Mouse (Mus musculus): ENCODE results near the gene Hhat. TPM values are rescaled to one million over a fixed set of nuclear protein-coding genes. Genes with fewer than 3 reads are reported as not detected.

The Hhat gene
- polyA plus RNA-seq, 1 experiment from 2014 or later = 9.2 TPM

DNA sequence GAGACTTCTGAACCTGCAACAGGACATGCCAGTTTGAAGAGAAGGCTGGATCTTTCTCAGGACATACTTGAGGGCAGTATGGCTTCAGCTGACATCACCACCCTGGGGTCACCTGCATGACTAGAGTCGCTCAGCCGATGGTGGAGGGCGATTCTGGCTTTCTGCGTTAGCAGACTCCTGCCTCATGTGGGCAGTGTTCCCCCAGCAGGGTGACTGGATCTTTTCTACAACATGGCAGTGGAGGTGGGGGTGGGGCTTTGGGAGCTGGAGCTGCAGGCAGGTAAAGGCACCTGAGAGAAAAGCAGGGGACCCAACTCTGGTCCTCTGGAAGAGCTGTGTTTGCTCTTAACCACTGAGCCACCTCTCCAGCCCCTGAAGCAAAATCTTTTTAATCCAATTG, 5.5 kb downstream of the Hhat start:
- H3K4me2 ChIP-seq (ENCODE audit: low read depth) = no peak overlapping the region
- no peak overlapping the region for H3K27ac ChIP-seq (ENCODE audit: low read depth, low read length)
- ATAC-seq (ENCODE audit: insufficient read depth, low FRiP score, low TSS enrichment) (no peak), DNase-seq (ENCODE audit: low spot score) (no peak)
- H3K9me3 ChIP-seq (ENCODE audit: control insufficient read depth, low read length) = no peaks in the 10 kb centered on the region
- H3K27me3 ChIP-seq (ENCODE audit: control insufficient read depth, insufficient read depth, low read length) = no peaks in the 10 kb centered on the region
- no peaks in the 10 kb centered on the region for H3K36me3 ChIP-seq (ENCODE audit: control insufficient read depth, insufficient read depth, low read length)
- no peak overlapping the region for H3K4me3 ChIP-seq (ENCODE audit: low read depth, low read length)
- no peak overlapping the region for H3K9ac ChIP-seq (ENCODE audit: low read length)
- H3K4me1 ChIP-seq (ENCODE audit: control insufficient read depth, insufficient read depth, low read length) = 0 out of 2 replicates have a peak, but pooled peaks cover 3% of the 10 kb centered on the region
- 36% methylated on average over 4 of the region's 4 CpGs for WGBS

DNA sequence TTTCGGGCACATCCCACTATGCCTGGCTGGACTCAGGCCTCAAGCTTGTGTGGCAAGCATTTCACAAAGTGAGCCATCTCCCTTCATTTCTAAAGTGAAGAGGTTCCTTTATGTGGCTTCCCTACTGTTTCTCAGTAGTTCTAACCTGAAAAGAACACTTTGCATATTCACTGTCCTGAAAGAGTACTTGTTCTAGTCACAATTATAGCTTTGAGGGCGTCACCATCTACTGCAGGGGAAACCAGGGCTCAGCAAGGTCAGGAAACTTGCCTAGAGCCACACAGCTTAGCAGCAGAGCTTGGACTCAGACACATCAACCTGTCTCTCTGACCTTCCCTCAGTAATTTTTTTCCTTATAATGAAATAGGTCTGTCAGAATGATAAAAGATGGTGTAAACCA, 6.5 kb downstream of the Hhat start:
- Histone ChIP-seq H3K9ac (ENCODE audit: low read length) (no peak overlapping the region), H3K9me3 (ENCODE audit: control insufficient read depth, low read length) (no peaks in the 10 kb centered on the region), H3K4me3 (ENCODE audit: low read depth, low read length) (no peak overlapping the region), H3K4me2 (ENCODE audit: low read depth) (no peak overlapping the region), H3K27me3 (ENCODE audit: control insufficient read depth, insufficient read depth, low read length) (no peaks in the 10 kb centered on the region), H3K27ac (ENCODE audit: low read depth, low read length) (no peak overlapping the region), H3K4me1 (ENCODE audit: control insufficient read depth, insufficient read depth, low read length) (no peaks in the 10 kb centered on the region), H3K36me3 (ENCODE audit: control insufficient read depth, insufficient read depth, low read length) (no peaks in the 10 kb centered on the region)
- ATAC-seq (ENCODE audit: insufficient read depth, low FRiP score, low TSS enrichment) = no peak
- 73% methylated on average over 2 of the region's 2 CpGs for WGBS
- no peak for DNase-seq (ENCODE audit: low spot score)

DNA sequence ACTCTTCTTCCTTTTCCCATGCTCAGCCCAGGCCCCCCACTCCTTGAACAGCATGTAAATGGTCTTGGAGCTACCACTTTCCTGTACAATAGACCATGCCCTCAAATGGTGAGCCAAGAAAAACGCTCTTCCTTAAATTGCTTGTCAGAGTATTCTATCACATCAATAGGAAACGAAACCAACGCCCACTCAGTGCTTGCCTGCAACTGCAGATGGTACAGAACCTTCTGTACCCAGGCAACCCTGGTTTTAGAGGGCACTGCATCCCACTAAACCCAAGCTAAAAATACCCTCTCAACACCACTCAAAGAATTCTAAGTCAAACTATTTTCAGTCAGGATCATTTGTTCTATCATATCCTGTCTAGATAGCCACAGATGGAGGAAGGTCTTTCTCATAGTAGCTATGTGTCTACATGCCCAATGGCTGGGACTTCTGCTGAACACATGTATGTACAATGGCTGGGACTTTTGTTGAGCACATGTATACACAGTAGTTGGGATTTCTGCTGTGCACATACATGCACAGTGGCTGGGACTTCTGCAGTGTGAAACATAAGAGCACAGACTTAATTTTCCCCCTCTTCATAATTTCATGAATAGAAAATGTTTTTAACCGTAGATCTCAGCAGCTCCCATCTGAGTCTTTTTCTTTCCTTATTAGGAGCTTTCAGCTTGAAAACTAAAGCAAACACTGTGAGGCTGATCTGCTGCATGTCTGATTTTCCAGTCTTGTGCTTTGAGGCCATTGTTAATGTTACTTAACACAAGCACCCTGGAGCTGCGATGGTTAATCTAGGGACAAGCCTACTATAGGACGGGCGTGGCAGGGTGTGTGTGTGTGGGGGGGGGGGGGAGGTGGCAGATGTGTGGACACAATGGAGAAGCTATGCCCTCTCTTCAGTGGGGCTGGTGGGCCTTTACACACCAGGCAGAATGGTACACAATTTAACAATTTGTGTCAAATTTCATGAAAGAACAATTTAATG, 7.8 kb downstream of the Hhat start:
- Histone ChIP-seq H3K4me3 (ENCODE audit: low read depth, low read length) (no peak overlapping the region), H3K27me3 (ENCODE audit: control insufficient read depth, insufficient read depth, low read length) (no peaks in the 10 kb centered on the region), H3K9me3 (ENCODE audit: control insufficient read depth, low read length) (no peaks in the 10 kb centered on the region), H3K36me3 (ENCODE audit: control insufficient read depth, insufficient read depth, low read length) (no peaks in the 10 kb centered on the region), H3K4me2 (ENCODE audit: low read depth) (no peak overlapping the region), H3K9ac (ENCODE audit: low read length) (no peak overlapping the region), H3K27ac (ENCODE audit: low read depth, low read length) (no peak overlapping the region), H3K4me1 (ENCODE audit: control insufficient read depth, insufficient read depth, low read length) (no peaks in the 10 kb centered on the region)
- ATAC-seq (ENCODE audit: insufficient read depth, low FRiP score, low TSS enrichment) (no peak), DNase-seq (ENCODE audit: low spot score) (no peak)
- 83% methylated on average over 7 of the region's 7 CpGs for WGBS

DNA sequence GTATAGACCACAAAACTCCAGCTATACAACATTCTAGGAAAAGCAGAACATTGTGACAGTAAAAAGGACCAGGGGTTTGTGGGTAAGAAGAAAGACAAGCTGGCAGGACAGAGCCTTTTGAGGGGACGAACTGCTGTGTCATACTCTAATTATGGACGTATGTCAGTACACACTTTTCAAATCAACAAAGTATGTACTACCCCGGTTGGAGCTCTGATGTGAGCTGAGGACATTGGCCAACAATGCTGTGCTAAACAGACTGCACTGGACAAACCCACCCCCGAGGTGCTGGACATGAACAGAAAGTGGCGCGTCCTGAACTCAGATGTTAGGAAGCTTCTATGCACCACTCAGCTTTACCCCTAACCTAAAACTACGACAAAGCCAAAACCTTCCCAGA, 14.3 kb downstream of the Hhat start:
- Histone ChIP-seq H3K4me2 (ENCODE audit: low read depth) (no peak overlapping the region), H3K36me3 (ENCODE audit: control insufficient read depth, insufficient read depth, low read length) (no peaks in the 10 kb centered on the region), H3K4me1 (ENCODE audit: control insufficient read depth, insufficient read depth, low read length) (0 out of 2 replicates have a peak, but pooled peaks cover 7% of the 10 kb centered on the region), H3K27me3 (ENCODE audit: control insufficient read depth, insufficient read depth, low read length) (no peaks in the 10 kb centered on the region), H3K9me3 (ENCODE audit: control insufficient read depth, low read length) (no peaks in the 10 kb centered on the region), H3K4me3 (ENCODE audit: low read depth, low read length) (no peak overlapping the region), H3K9ac (ENCODE audit: low read length) (no peak overlapping the region), H3K27ac (ENCODE audit: low read depth, low read length) (no peak overlapping the region; the same call in 1 of the 2 replicates)
- DNase-seq (ENCODE audit: low spot score) (no peak), ATAC-seq (ENCODE audit: insufficient read depth, low FRiP score, low TSS enrichment) (no peak)
- WGBS = 85% methylated on average over 7 of the region's 7 CpGs

DNA sequence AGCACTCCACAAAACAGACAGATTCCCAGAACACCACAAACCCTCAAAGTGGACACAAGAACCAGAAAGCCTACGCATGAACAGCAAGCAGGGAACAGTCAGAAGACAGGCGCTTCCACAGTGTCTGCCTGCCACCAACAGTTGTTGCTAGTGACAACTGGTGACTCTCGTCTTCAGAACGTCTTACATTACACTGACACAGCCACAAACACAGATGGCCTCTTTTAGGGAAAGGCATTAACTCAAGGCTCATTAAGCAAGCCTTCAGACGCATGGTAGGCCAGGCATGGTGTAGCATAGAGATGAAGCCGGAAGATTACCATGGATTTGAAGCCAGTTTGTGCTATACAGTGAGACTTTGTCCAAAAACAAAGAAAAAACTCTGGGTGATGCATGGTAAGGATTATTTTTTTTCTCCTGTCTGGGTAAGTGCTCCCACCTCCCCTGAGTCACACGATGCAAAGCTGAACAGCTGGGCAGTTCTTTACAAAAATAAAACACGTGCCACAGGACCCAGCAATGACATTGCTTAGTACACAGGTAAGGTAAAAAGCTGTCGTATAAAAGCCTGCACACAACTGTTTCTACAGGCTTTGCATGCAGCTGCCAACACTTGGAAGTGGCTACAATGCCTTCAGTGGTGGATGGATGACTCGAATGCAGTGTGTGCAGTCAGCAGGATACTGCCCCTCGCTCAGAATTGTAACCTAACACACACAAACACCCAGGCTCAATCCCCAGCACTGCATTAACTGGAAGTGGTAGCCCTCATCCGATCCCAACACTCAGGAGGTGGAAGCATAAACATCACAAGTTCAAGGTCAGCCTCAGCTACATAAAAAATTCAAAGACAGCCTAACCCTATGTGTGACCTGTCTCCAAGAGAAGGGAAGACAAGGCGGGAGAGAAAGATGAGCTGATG, 15.1 kb downstream of the Hhat start:
- WGBS = 44% methylated on average over 13 of the region's 13 CpGs
- Histone ChIP-seq H3K36me3 (ENCODE audit: control insufficient read depth, insufficient read depth, low read length) (no peaks in the 10 kb centered on the region), H3K9ac (ENCODE audit: low read length) (peak overlapping the region; percentile 23), H3K4me1 (ENCODE audit: control insufficient read depth, insufficient read depth, low read length) (0 out of 2 replicates have a peak, but pooled peaks cover 7% of the 10 kb centered on the region), H3K27ac (ENCODE audit: low read depth, low read length) (peak overlapping the region; percentile 83), H3K9me3 (ENCODE audit: control insufficient read depth, low read length) (no peaks in the 10 kb centered on the region), H3K4me2 (ENCODE audit: low read depth) (no peak overlapping the region), H3K4me3 (ENCODE audit: low read depth, low read length) (no peak overlapping the region), H3K27me3 (ENCODE audit: control insufficient read depth, insufficient read depth, low read length) (no peaks in the 10 kb centered on the region)
- DNase-seq (ENCODE audit: low spot score) = peak; percentile 60
- ATAC-seq (ENCODE audit: insufficient read depth, low FRiP score, low TSS enrichment) = peak; percentile 90

DNA sequence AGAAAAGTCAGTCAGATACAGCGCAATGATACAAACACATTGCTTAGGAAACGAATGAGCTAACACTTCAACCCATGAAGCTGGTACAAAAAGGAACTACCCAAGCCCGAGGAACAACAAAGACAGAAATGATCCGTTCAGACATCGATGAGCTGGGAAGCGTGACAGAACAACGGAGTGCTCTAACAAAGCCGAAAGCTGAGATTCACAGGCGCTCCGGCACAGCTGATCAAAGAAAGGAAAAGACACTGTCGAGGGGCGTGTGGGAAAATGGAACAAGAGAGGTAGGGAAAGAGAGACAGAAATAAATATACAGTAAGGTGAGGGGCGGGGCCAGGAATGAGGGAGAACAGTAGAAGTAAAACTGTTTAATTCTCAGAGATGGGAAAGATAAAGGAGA, 15.8 kb downstream of the Hhat start:
- WGBS = 49% methylated on average over 13 of the region's 13 CpGs
- Histone ChIP-seq H3K4me2 (ENCODE audit: low read depth) (no peak overlapping the region), H3K9ac (ENCODE audit: low read length) (peak overlapping the region; percentile 23), H3K4me3 (ENCODE audit: low read depth, low read length) (no peak overlapping the region), H3K36me3 (ENCODE audit: control insufficient read depth, insufficient read depth, low read length) (no peaks in the 10 kb centered on the region), H3K27me3 (ENCODE audit: control insufficient read depth, insufficient read depth, low read length) (no peaks in the 10 kb centered on the region), H3K27ac (ENCODE audit: low read depth, low read length) (peak overlapping the region; percentile 83), H3K4me1 (ENCODE audit: control insufficient read depth, insufficient read depth, low read length) (0 out of 2 replicates have a peak, but pooled peaks cover 7% of the 10 kb centered on the region), H3K9me3 (ENCODE audit: control insufficient read depth, low read length) (no peaks in the 10 kb centered on the region)
- ATAC-seq (ENCODE audit: insufficient read depth, low FRiP score, low TSS enrichment) (peak; percentile 49), DNase-seq (ENCODE audit: low spot score) (peak; percentile 52)

DNA sequence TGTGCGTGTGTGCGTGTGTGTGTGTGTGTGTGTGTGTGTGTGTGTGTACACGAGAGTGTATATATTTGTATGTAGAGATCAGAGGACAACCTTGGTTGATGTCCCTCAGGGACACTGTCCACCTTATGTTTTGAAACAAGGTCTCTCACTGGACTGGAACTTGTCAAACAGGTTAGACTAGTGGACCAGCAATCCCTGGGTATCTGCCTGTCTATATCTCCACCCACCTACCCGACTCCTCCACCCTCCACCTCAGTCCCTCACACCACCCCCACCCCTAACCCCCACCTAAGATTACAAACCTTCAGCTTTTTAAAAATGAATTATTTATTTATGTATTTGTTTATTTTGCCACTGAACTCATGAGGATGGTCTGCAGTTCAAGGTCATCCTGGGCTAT, 16.8 kb downstream of the Hhat start:
- Histone ChIP-seq H3K4me2 (ENCODE audit: low read depth) (no peak overlapping the region), H3K9me3 (ENCODE audit: control insufficient read depth, low read length) (no peaks in the 10 kb centered on the region), H3K27ac (ENCODE audit: low read depth, low read length) (no peak overlapping the region), H3K9ac (ENCODE audit: low read length) (no peak overlapping the region), H3K4me1 (ENCODE audit: control insufficient read depth, insufficient read depth, low read length) (0 out of 2 replicates have a peak, but pooled peaks cover 7% of the 10 kb centered on the region), H3K27me3 (ENCODE audit: control insufficient read depth, insufficient read depth, low read length) (no peaks in the 10 kb centered on the region), H3K36me3 (ENCODE audit: control insufficient read depth, insufficient read depth, low read length) (no peaks in the 10 kb centered on the region), H3K4me3 (ENCODE audit: low read depth, low read length) (no peak overlapping the region)
- 88% methylated on average over 4 of the region's 4 CpGs for WGBS
- DNase-seq (ENCODE audit: low spot score) (no peak), ATAC-seq (ENCODE audit: insufficient read depth, low FRiP score, low TSS enrichment) (no peak)

DNA sequence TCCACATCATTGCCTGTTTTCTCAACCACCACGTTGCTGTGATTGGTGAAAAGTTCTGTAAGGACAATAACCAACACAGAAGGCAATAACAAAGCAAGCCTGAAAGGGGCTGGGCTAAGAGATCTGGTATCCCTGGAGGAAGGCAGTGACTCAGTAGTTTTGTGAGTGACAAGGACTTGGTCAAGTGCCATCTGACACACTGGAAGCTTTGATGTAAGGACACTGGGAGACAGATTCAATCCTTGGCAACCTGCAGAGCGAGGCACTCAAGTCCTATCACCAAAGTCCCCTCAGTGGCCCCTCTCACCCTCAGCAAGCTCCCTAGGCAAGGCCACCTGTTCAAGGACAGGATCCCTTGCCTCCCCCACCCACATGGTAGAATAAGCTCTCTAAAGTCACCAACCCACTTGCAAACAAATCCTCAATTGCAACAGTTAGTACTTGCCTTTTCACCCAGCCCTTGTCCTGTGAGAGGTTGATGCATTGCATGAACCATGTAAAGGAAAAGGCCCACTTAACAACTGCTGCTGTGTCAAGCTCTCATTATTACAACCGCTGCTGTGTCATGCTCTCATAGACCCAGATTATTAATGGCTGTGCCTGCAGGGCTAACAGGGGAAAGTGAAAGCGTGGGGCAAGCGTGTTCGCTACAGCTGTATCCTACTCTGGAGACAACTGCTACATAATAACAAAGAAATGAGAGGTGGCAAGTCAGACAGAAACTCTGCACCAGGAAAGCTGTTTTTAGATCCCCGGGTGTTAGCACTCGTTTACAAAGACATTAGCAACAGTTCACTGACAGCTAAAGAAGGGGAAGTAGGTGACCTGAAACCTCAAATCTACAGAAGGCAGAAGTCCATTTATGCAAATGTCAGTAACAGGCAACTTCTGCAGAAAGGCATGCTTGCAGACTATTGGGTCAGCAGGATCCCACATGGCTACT, 18.1 kb downstream of the Hhat start:
- 21% methylated on average over 8 of the region's 8 CpGs for WGBS
- peak; percentile 64 for DNase-seq (ENCODE audit: low spot score)
- peak; percentile 39 for ATAC-seq (ENCODE audit: insufficient read depth, low FRiP score, low TSS enrichment)

More for the DNA sequence above, 18.1 kb downstream of the Hhat start:
- H3K27me3 ChIP-seq (ENCODE audit: control insufficient read depth, insufficient read depth, low read length) = no peaks in the 10 kb centered on the region
- no peak overlapping the region for H3K4me2 ChIP-seq (ENCODE audit: low read depth)
- H3K9me3 ChIP-seq (ENCODE audit: control insufficient read depth, low read length) = no peaks in the 10 kb centered on the region
- 0 out of 2 replicates have a peak overlapping the region, but pooled peaks have one; percentile 40 for H3K27ac ChIP-seq (ENCODE audit: low read depth, low read length)
- H3K4me3 ChIP-seq (ENCODE audit: low read depth, low read length) = no peak overlapping the region
- no peak overlapping the region for H3K9ac ChIP-seq (ENCODE audit: low read length)
- no peaks in the 10 kb centered on the region for H3K36me3 ChIP-seq (ENCODE audit: control insufficient read depth, insufficient read depth, low read length)
- H3K4me1 ChIP-seq (ENCODE audit: control insufficient read depth, insufficient read depth, low read length) = 0 out of 2 replicates have a peak, but pooled peaks cover 7% of the 10 kb centered on the region

Measured in neural tube, embryonic 11.5 days (tissue).